Mouse (Mus musculus) testis, adult 2 months (tissue): ENCODE data around the gene Tmem156.

Source experiments
- CTCF ChIP-seq: fragments of 200-500 bp; IDR thresholded peaks from 2 replicates; pipeline ENCODE4 v1.5.1; 2012; ENCODE audit warnings: low read depth, mild to moderate bottlenecking, inconsistent platforms, low read length, moderate library complexity; ENCODE audit not compliant: control insufficient read depth, insufficient read depth, insufficient replicate concordance
- POLR2A ChIP-seq: fragments of 200-500 bp; IDR thresholded peaks from 2 replicates; pipeline ENCODE4 v1.6.1; 2012; ENCODE audit warnings: low read depth, mild to moderate bottlenecking, inconsistent platforms, low read length, moderate library complexity; ENCODE audit not compliant: control insufficient read depth

DNA sequence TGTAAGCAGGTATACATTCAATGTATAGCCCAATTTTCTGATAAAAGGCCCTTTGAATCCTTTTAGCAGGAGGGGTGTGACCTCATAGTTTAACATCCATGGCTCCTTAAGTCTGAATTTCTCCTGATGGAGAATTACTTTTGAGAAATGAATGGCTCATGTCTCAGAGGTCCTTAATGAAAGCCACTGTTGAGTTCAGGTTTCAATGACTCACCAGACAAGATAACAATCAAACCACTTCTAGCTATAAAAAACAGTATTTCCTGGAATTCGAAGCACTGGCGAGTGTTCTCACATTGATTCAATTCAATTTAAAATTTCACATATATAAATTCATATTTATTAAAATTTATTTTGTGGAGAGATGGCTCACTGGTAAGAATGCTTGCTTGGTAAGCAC lies 36.5 kb upstream of the Tmem156 start:
- TF ChIP-seq CTCF (no peak), POLR2A (no peak)
